Mouse (Mus musculus) monocyte, adult 59 days (primary cell): Measurements from ENCODE around the gene Umad1. TPM values are rescaled to one million over a fixed set of nuclear protein-coding genes. Genes with fewer than 3 reads are reported as not detected.

Experiments used
- total RNA-seq, 2 experiments: library from RNA; stranded (reverse); gene quantifications; one replicate each; pipeline ENCODE4 v1.2.4; 2023

Gene Umad1
- total RNA-seq, result 10 to 100 TPM; 14.2 to 15.3 TPM

GRCm38 (mm10) chr6:8259004-8259666, at the start of gene Umad1, which contains the start of the genes Rpa3 and Gm45062:
Gene Umad1 (plus strand): TSS chr6:8259288.
Gene Rpa3 (minus strand): TSS chr6:8259173.
Gene Gm45062 (plus strand): TSS chr6:8259450.

Other genes starting within 250 kb of the Umad1 start
- not detected for gene Col28a1, start 66.7 kb upstream of the Umad1 start, total RNA-seq
- 10 to 100 TPM; 11.9 to 12.8 TPM for gene Mios, start 50.1 kb upstream of the Umad1 start, total RNA-seq
- gene Rpa3, start 115 bp upstream of the Umad1 start, total RNA-seq, result 10 to 100 TPM in 1 of 2 experiments, 1 to 10 TPM in 1; 8.6 to 12.4 TPM
- gene Gm45062, start 162 bp downstream of the Umad1 start, total RNA-seq, result not detected